Mouse (Mus musculus) cerebellum, adult 2 months (tissue): ENCODE measurements around the gene Ccser2.

Experiments used
- CTCF ChIP-seq: fragments of 200-500 bp; IDR thresholded peaks from 2 replicates; pipeline ENCODE4 v1.5.1; 2011; ENCODE audit warnings: low read depth, mild to moderate bottlenecking, control low read depth, low read length, moderate library complexity, borderline replicate concordance; ENCODE audit not compliant: insufficient read depth
- POLR2A ChIP-seq: fragments of 200-500 bp; IDR thresholded peaks from 2 replicates; pipeline ENCODE4 v1.6.1; 2011; ENCODE audit warnings: low read length, control low read depth, borderline replicate concordance; ENCODE audit not compliant: insufficient read depth

GRCm38 (mm10) chr14:36894701-36895100, 73.9 kb downstream of the Ccser2 start:
- TF ChIP-seq CTCF: no peak
- TF ChIP-seq POLR2A: no peak
